Mouse (Mus musculus) left cerebral cortex, adult 8-10 months (tissue): Measurements from ENCODE around the gene Tcea3. TPM values are rescaled to one million over a fixed set of nuclear protein-coding genes. Genes with fewer than 3 reads are reported as not detected.
A peak's percentile ranks its signal among the peaks of the same experiment; 100 is the strongest.

ENCODE experiments used
- DNase-seq, 2 experiments: peaks; one replicate each; pipeline ENCODE4 v3.0.0; 2022; ENCODE audit warnings: low spot score in 2 of 2
- total RNA-seq, 4 experiments: library from RNA; stranded (reverse); gene quantifications; 2 replicates each; pipeline ENCODE4 v1.2.4; 2022

Gene Tcea3
- total RNA-seq, 4 experiments from 2014 or later = 0.52 to 0.93 (median 0.70) TPM

GRCm38 (mm10) chr4:136281097-136281496, 33.6 kb downstream of the Tcea3 start:
- no peak for DNase-seq

- DNase-seq = peak in 1 of 2 experiments; percentile 83
Measured at GRCm38 (mm10) chr4:136281611-136282010, 34.1 kb downstream of the Tcea3 start.

- DNase-seq = no peak
Measured at GRCm38 (mm10) chr4:136282621-136283480, 35.3 kb downstream of the Tcea3 start.

- no peak for DNase-seq
Measured at GRCm38 (mm10) chr4:136283783-136284182, 36.3 kb downstream of the Tcea3 start.

- peak; percentile 42 to 84 for DNase-seq
Measured at GRCm38 (mm10) chr4:136284455-136284854, 36.9 kb downstream of the Tcea3 start, which contains the start of gene Zfp46. Gene Zfp46, plus strand, starts transcription at chr4:136284683.

GRCm38 (mm10) chr4:136284891-136285290, 37.4 kb downstream of the Tcea3 start:
- no peak for DNase-seq

DNA sequence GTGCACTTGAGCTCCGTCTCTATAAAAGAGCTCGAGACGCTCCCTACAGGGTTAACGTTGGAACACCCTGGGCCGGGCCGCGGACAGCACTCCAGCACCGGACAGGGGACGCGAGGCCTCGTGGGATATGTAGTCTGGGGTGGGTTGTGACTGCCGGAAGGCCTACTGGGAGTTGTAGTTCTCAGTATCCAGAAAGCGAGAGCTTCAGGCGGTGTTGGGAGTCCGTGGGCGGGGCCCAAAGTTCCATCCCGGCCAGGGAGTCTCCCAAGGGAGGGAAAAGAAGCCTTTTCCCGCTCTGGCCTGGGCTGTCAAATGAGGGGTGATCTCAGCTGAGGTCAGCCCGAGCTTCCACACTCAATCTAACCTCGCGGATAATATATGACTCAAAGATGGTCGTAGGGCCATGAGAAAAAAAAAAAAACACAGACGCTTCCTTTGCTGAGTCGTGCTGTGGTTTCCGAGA, 37.9 kb downstream of the Tcea3 start:
- peak; percentile 78 to 97 for DNase-seq

- DNase-seq = peak; percentile 88 to 96
Measured at GRCm38 (mm10) chr4:136285811-136286371, 38.4 kb downstream of the Tcea3 start.

DNA sequence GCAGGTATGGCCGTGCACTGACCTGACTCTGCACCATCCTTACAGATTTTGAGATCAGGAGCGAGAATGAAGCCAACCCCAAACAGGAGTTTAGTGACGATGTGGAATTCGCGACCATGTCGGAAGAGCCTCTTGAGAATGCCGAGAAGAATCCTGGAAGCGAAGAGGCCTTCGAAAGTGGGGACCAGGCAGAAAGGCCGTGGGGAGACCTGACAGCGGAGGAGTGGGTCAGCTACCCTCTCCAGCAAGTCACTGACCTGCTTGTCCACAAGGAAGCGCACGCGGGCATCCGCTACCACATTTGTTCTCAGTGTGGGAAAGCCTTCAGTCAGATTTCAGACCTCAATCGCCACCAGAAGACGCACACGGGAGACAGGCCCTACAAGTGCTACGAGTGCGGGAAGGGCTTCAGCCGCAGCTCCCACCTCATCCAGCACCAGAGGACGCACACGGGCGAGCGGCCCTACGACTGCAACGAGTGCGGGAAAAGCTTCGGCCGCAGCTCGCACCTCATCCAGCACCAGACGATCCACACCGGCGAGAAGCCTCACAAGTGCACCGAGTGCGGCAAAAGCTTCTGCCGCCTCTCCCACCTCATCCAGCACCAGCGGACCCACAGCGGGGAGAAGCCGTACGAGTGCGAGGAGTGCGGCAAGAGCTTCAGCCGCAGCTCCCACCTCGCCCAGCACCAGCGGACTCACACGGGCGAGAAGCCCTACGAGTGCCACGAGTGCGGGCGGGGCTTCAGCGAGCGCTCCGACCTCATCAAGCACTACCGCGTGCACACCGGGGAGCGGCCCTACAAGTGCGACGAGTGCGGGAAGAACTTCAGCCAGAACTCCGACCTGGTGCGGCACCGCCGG, 42.6 kb downstream of the Tcea3 start:
- no peak for DNase-seq

DNA sequence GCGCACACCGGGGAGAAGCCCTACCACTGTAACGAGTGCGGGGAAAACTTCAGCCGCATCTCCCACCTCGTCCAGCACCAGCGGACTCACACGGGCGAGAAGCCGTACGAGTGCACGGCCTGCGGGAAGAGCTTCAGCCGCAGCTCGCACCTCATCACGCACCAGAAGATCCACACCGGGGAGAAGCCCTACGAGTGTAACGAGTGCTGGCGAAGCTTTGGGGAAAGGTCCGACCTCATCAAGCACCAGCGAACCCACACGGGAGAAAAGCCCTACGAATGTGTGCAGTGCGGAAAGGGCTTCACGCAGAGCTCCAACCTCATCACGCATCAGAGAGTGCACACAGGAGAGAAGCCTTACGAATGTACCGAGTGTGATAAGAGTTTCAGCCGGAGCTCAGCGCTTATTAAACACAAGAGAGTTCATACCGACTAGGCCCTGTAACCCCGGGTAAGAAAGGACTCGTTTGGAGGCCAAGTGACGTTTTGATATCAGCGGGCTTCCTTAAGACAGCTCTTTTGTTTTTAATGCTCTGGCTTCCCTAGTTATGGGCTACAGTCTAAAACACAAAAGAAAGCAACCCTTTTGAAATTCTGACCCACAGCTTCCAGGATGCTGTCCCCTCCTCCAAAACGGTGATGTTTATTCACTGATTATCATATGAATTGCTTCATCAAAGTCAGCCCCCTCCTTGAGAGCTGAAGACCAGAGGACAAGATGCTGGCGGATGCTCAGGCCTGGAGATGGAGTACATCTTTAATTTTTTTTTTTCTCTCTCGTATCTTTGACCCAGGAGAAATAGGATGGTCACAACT, 43.5 kb downstream of the Tcea3 start:
- DNase-seq = no peak

DNA sequence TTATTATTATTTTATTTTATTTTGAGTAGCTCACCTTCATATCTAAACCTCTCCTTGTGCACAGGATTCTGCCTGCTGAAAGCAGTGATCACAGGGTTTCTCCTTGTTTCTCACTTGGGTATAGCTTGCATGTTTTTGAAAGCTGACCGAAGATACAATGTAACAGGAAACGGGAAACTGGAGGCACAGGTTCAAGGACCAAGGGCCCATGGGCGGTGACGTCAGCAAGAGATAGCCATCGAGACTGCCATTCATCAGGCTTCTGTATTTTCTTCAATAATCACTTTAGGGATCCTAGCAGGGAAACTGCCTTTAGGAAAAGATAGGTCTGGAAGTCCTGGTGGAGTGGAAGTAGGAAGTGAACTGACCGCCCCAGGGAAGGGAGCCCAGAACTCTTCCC, 44.2 kb downstream of the Tcea3 start:
- no peak for DNase-seq

DNA sequence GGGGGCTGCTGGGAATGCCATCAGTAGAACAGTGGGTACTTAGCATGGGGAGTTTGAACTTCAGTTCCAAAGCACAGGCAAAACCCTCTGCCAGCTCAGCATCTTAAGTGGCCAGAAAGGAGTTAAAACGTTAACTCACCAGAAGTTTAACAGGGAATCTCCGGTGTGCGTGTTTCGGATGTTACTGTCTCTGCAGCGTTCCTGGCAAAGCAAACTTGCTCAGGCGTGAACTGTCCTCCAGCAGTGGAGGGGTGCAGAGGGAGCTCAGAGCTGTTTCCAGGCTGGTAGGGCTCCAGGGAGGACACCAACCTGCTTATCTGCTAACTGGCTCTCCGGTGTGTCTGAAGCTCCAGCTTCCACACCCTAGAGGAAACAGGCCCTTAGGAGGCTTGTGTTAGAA, 48.4 kb downstream of the Tcea3 start:
- no peak for DNase-seq

DNA sequence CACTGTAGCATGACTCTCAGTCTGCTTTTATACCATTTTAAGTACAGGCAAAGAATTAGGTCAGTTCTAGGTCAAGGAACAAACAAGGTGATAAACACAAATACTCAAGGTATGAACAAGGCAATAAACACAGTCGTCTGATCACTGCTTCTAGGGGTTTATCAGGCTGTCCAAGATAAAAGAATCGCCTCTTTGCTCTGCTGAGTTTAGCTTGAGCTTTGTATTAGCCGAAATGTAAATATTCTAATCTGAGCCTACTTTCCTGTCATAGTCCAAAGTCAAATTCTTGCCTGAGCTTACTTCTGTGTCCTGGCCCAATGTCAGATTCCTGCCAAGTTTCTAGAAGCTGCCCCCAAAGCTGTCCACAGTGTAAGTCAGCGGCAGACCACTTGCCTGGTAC, 54.9 kb downstream of the Tcea3 start:
- no peak for DNase-seq

DNA sequence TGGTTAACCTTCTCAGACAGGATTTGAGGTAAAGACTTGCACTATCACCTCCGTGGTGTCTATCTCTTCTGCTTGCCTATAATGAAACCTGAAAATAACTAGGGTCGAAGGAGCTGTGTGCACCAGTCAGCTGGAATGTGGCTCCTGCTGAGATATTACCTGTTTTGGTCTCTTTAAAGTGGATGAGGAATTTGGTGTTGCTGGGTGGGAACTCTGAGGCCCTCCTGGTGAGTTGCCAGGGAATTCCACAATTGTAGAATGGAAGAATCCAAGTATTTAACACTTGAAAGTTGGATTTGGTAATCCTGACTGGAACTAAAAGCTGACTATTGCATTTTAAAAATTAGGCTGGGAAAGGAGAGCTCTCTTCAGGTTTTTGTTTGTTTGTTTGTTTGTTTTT, 56.7 kb downstream of the Tcea3 start:
- no peak for DNase-seq

- DNase-seq = no peak
Measured at GRCm38 (mm10) chr4:136308355-136308754, 60.8 kb downstream of the Tcea3 start.

DNA sequence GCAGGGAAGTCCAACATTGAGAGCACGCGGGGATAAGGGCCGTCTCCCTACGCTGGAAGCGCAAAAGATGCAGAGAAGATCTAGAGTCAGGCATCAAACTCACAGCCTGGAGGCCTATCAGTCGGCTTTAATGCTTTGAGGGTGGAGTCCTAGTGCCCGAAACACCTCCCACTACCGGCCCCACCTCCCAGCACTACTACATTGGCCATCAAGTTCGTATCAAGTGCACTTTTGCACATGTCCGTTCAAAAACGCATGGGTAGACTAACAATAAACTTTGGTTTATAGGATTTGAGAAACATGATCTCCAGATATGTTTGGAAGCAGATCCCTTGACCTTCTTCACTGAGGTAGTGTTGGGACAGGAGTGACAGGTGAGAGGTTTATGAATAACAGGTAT, 62.3 kb downstream of the Tcea3 start:
- no peak for DNase-seq

GRCm38 (mm10) chr4:136310229-136311041, 62.9 kb downstream of the Tcea3 start, which contains the start of gene Hnrnpr:
Gene Hnrnpr, plus strand, starts transcription at chr4:136310942.
- DNase-seq = peak; percentile 98 to 99

DNA sequence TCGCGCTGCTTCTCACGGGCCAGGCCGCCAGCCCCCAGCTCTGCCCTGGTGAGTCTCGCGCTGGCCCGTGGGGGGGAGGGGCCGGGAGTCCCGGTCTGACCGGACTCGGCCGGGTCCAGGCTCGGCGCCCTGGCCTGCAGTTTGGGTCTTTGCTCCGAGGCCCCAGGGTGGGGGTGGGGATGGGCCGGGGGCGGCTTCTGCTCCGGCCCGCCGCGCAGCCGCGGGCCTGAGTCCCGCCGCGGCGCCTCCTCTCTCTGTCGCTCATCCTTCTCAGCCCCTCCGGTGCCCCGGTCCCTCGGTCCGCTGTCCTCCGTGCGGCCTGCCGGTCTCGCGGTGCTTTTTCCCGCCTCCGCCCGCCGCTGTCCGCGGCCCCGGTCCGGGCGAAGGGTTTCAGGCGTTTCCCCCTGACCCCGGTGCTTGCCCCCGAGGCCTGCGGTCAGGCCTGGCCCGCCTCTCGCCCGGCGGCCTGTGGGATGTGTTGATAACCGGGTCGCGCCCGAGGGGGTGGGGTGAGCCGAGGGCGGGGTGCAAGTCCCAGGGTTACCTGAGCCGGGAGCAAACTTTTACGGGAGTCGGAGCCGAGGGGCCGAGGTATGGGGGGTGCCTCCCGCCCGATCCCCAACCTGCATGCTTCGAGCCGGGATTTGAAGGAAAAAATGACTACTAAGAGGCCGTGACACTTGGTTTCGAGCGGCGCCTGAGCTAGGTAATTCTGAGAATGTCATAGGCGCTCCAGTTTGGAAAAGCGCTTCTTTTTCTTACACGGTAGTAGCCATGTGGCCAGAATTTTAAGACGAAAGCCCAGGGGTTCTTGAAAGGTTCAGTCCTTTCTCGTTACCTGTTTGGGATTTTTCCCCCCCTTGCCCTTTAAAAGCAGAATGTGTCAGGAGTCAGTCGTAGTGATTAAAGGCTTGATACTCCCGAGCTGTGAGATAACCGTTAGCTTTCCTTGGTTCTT, 63.8 kb downstream of the Tcea3 start:
- DNase-seq = peak in 1 of 2 experiments; percentile 28

- no peak for DNase-seq
Measured at GRCm38 (mm10) chr4:136312616-136313015, 65.1 kb downstream of the Tcea3 start.
